Mouse (Mus musculus) cerebellum, adult 9-10 months (tissue): Measurements from ENCODE around the gene Mrvi1.
A peak's percentile ranks its signal among the peaks of the same experiment; 100 is the strongest.

Experiments
- DNase-seq: peaks from one replicate; pipeline ENCODE4 v3.0.0; 2022

The Mrvi1 gene

GRCm38 (mm10) chr7:110977699-110978392, 4.4 kb downstream of the Mrvi1 start:
- DNase-seq: no peak

GRCm38 (mm10) chr7:110973450-110973849, 8.8 kb downstream of the Mrvi1 start:
- no peak for DNase-seq

GRCm38 (mm10) chr7:110972796-110973195, 9.5 kb downstream of the Mrvi1 start:
- DNase-seq: no peak

- no peak for DNase-seq
Measured at GRCm38 (mm10) chr7:110967373-110967772, 14.9 kb downstream of the Mrvi1 start.

- DNase-seq: no peak
Measured at GRCm38 (mm10) chr7:110966853-110967252, 15.4 kb downstream of the Mrvi1 start.

- no peak for DNase-seq
Measured at GRCm38 (mm10) chr7:110965387-110965786, 16.9 kb downstream of the Mrvi1 start.

GRCm38 (mm10) chr7:110963655-110963997, 18.6 kb downstream of the Mrvi1 start:
- no peak for DNase-seq

- DNase-seq: no peak
Measured at GRCm38 (mm10) chr7:110962943-110963654, 19.2 kb downstream of the Mrvi1 start.

GRCm38 (mm10) chr7:110962497-110962896, 19.8 kb downstream of the Mrvi1 start:
- no peak for DNase-seq

- no peak for DNase-seq
Measured at GRCm38 (mm10) chr7:110956422-110957170, 25.7 kb downstream of the Mrvi1 start.

GRCm38 (mm10) chr7:110955576-110955975, 26.7 kb downstream of the Mrvi1 start:
- DNase-seq: no peak

GRCm38 (mm10) chr7:110954072-110954858, 28.0 kb downstream of the Mrvi1 start:
- DNase-seq: no peak

GRCm38 (mm10) chr7:110953210-110953609, 29.1 kb downstream of the Mrvi1 start:
- DNase-seq: no peak

GRCm38 (mm10) chr7:110950621-110950925, 31.7 kb downstream of the Mrvi1 start:
- DNase-seq: no peak

GRCm38 (mm10) chr7:110949785-110950620, 32.3 kb downstream of the Mrvi1 start:
- DNase-seq: no peak

GRCm38 (mm10) chr7:110948579-110948978, 33.7 kb downstream of the Mrvi1 start:
- no peak for DNase-seq

GRCm38 (mm10) chr7:110947616-110948015, 34.6 kb downstream of the Mrvi1 start:
- DNase-seq: no peak

GRCm38 (mm10) chr7:110946731-110947130, 35.5 kb downstream of the Mrvi1 start:
- peak; percentile 2 for DNase-seq

- DNase-seq: no peak
Measured at GRCm38 (mm10) chr7:110944321-110944720, 37.9 kb downstream of the Mrvi1 start.

- no peak for DNase-seq
Measured at GRCm38 (mm10) chr7:110941701-110942530, 40.3 kb downstream of the Mrvi1 start.

- DNase-seq: no peak
Measured at GRCm38 (mm10) chr7:110941116-110941521, 41.1 kb downstream of the Mrvi1 start.
